Mouse (Mus musculus): ENCODE measurements around the gene Pgpep1l. TPM values are rescaled to one million over a fixed set of nuclear protein-coding genes. Genes with fewer than 3 reads are reported as not detected.
"Not testable (repeated sequence)": the region's sequence is repeated elsewhere in the genome, so short reads cannot be mapped to it uniquely, and the experiment has no call there.

The Pgpep1l gene
- polyA plus RNA-seq, 1 experiment from 2014 or later: not detected

DNA sequence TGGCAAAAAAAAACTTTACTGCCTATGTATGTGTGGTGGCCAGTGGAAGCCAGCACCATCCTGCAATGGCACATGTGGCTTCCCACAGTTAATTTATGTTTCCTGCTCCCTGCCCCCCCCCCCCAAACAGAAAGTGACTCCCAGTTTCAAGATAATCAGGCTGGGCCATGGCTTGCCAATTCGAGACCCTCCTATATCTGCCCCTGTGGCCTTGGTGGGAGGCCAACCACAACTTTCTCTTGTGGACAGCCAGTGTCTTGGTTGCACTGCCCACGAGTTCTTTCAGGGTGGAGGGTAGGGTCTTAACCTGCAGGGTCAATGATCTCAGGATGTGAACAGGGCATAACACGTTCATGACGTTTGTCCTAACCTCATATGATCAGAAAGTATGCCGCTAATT, 32.5 kb upstream of the Pgpep1l start:
- Histone ChIP-seq H3K4me2 (no peak overlapping the region), H3K27ac (no peak overlapping the region), H3K9me3 (no peaks in the 10 kb centered on the region), H3K9ac (replicated peaks) (no peak overlapping the region), H3K4me1 (replicated peaks) (peaks cover 19% of the 10 kb centered on the region), H3K4me3 (replicated peaks) (no peak overlapping the region), H3K27me3 (no peaks in the 10 kb centered on the region), H3K36me3 (no peaks in the 10 kb centered on the region)
- ATAC-seq (ENCODE audit: insufficient number of reproducible peaks, insufficient read depth, low FRiP score, low TSS enrichment, low read depth): no peak
- WGBS: 91% methylated on average over 5 of the region's 5 CpGs

GRCm38 (mm10) chr7:68293997-68294789, 30.2 kb upstream of the Pgpep1l start:
- peak overlapping the region; percentile 14 for H3K4me2 ChIP-seq

DNA sequence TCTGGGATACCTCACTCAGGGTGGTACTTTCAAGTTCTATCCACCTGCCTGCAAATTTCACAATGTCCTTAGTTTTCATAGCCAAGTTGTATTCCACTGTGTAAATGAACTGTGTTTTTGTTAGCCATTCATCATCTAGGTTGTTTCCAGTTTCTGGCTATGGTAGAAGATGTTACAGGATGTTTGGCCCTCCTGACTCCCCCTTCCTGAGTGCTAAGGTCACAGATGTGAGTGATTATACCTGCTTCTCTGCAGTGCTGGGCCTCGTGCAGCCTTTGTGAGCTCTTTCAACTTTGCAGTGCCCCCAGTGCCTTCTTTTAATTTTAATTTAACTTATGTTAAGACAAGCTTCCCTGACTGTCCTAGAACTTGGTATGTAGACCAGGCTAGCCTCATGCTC, 27.6 kb upstream of the Pgpep1l start:
- H3K9me3 ChIP-seq: no peaks in the 10 kb centered on the region
- no peaks in the 10 kb centered on the region for H3K27me3 ChIP-seq
- H3K4me3 ChIP-seq (replicated peaks): no peak overlapping the region
- no peaks in the 10 kb centered on the region for H3K36me3 ChIP-seq
- no peak overlapping the region for H3K9ac ChIP-seq (replicated peaks)
- H3K27ac ChIP-seq: no peak overlapping the region
- WGBS: 19% methylated on average over 1 of the region's 1 CpGs
- no peak overlapping the region for H3K4me2 ChIP-seq
- H3K4me1 ChIP-seq (replicated peaks): peaks cover 19% of the 10 kb centered on the region
- no peak for ATAC-seq (ENCODE audit: insufficient number of reproducible peaks, insufficient read depth, low FRiP score, low TSS enrichment, low read depth)

More at GRCm38 (mm10) chr7:68293997-68294789, 30.2 kb upstream of the Pgpep1l start:
- no peak overlapping the region for H3K9ac ChIP-seq (replicated peaks)
- WGBS: 32% methylated on average over 16 of the region's 16 CpGs
- peak; percentile 67; the same call in 1 of the 2 replicates for ATAC-seq (ENCODE audit: insufficient number of reproducible peaks, insufficient read depth, low FRiP score, low TSS enrichment, low read depth)
- no peaks in the 10 kb centered on the region for H3K9me3 ChIP-seq
- H3K27ac ChIP-seq: peak overlapping the region; percentile 86
- H3K36me3 ChIP-seq: no peaks in the 10 kb centered on the region
- no peak overlapping the region for H3K4me3 ChIP-seq (replicated peaks)
- no peaks in the 10 kb centered on the region for H3K27me3 ChIP-seq
- H3K4me1 ChIP-seq (replicated peaks): peaks cover 19% of the 10 kb centered on the region

DNA sequence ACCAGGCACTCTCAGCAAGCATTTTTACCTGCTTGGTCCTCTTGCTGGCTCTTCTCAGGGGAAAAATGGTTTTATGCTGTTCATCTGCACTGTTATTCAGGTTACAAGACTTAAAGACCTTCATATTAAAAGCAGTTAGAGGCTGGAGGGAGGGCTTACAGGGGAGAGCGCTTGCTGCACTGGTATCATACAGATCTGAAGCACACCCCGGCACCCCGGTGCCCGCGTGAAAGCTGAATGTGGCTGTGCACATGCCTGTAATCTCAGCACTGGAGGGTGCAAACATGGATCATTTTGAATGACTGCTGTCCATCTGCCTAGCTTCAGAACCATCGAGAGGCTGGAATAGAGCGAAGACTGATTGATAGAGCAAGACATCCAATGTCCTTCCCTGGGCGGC, 25.0 kb upstream of the Pgpep1l start:
- 90% methylated on average over 8 of the region's 8 CpGs for WGBS
- H3K27me3 ChIP-seq: no peaks in the 10 kb centered on the region
- H3K9me3 ChIP-seq: no peaks in the 10 kb centered on the region
- no peak overlapping the region for H3K27ac ChIP-seq
- no peak overlapping the region for H3K4me3 ChIP-seq (replicated peaks)
- no peaks in the 10 kb centered on the region for H3K36me3 ChIP-seq
- H3K4me1 ChIP-seq (replicated peaks): peaks cover 33% of the 10 kb centered on the region
- H3K4me2 ChIP-seq: no peak overlapping the region
- ATAC-seq (ENCODE audit: insufficient number of reproducible peaks, insufficient read depth, low FRiP score, low TSS enrichment, low read depth): no peak
- no peak overlapping the region for H3K9ac ChIP-seq (replicated peaks)

DNA sequence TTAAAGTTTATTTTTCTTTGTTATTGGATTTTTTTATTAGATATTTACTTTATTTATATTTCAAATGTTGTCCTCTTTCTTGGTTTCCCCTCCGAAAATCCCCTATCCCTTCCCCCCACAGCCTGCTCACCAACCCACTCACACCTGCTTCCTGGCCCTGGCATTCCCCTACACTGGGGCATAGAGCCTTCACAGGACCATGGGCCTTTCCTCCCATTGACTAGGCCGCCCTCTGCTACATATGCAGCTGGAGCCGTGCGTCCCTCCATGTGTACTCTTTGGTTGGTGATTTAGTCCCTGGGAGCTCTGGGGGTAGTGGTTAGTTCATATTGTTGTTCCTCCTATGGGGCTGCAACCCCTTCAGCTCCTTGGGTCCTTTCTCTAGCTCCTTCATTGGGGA, 24.0 kb upstream of the Pgpep1l start:
- H3K9ac ChIP-seq (replicated peaks); H3K36me3 ChIP-seq; H3K4me2 ChIP-seq; H3K9me3 ChIP-seq; ATAC-seq (ENCODE audit: insufficient number of reproducible peaks, insufficient read depth, low FRiP score, low TSS enrichment, low read depth); H3K27me3 ChIP-seq; H3K27ac ChIP-seq; H3K4me3 ChIP-seq (replicated peaks): not testable (repeated sequence)
- H3K4me1 ChIP-seq (replicated peaks): peaks cover 23% of the 10 kb centered on the region
- 82% methylated on average over 4 of the region's 4 CpGs for WGBS

GRCm38 (mm10) chr7:68287582-68287981, 23.5 kb upstream of the Pgpep1l start:
- ATAC-seq (ENCODE audit: insufficient number of reproducible peaks, insufficient read depth, low FRiP score, low TSS enrichment, low read depth): no peak

GRCm38 (mm10) chr7:68286526-68287481, 22.8 kb upstream of the Pgpep1l start:
- WGBS: 94% methylated on average over 24 of the region's 24 CpGs
- no peaks in the 10 kb centered on the region for H3K27me3 ChIP-seq
- H3K4me2 ChIP-seq: no peak overlapping the region
- no peak overlapping the region for H3K9ac ChIP-seq (replicated peaks)
- no peak for ATAC-seq (ENCODE audit: insufficient number of reproducible peaks, insufficient read depth, low FRiP score, low TSS enrichment, low read depth)
- H3K4me3 ChIP-seq (replicated peaks): no peak overlapping the region
- H3K4me1 ChIP-seq (replicated peaks): peaks cover 19% of the 10 kb centered on the region
- no peaks in the 10 kb centered on the region for H3K9me3 ChIP-seq
- no peaks in the 10 kb centered on the region for H3K36me3 ChIP-seq
- peak overlapping the region; percentile 66; the same call in 1 of the 2 replicates for H3K27ac ChIP-seq

More at GRCm38 (mm10) chr7:68287582-68287981, 23.5 kb upstream of the Pgpep1l start:
- H3K27ac ChIP-seq: no peak overlapping the region
- no peaks in the 10 kb centered on the region for H3K9me3 ChIP-seq
- no peak overlapping the region for H3K4me2 ChIP-seq
- no peaks in the 10 kb centered on the region for H3K27me3 ChIP-seq
- H3K9ac ChIP-seq (replicated peaks): no peak overlapping the region
- peaks cover 19% of the 10 kb centered on the region for H3K4me1 ChIP-seq (replicated peaks)
- 92% methylated on average over 2 of the region's 2 CpGs for WGBS
- no peaks in the 10 kb centered on the region for H3K36me3 ChIP-seq
- no peak overlapping the region for H3K4me3 ChIP-seq (replicated peaks)

DNA sequence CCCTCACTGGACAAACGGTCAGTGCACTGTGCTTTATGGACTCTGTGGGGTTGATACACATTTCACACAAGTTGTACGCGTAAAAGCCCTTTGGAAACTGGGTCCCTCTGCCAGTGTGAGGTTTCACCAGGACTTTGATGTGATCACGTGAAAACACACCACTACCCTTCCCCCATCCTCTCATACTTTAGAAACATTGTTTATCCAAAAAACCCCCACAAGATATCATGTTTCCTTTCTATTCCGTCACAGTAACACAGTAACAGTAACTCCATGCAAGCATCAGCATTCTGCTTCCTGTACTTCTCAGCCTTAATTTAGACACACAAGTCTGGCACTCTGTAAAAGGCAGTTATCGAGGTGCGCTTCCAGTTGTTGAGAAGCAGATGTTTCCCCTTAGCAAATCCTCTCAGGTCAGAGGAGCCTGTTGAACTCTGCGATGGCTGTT, 21.8 kb upstream of the Pgpep1l start:
- WGBS: 21% methylated on average over 8 of the region's 8 CpGs
- H3K27ac ChIP-seq: peak overlapping the region; percentile 66
- ATAC-seq (ENCODE audit: insufficient number of reproducible peaks, insufficient read depth, low FRiP score, low TSS enrichment, low read depth): peak; percentile 71; the same call in 1 of the 2 replicates

DNA sequence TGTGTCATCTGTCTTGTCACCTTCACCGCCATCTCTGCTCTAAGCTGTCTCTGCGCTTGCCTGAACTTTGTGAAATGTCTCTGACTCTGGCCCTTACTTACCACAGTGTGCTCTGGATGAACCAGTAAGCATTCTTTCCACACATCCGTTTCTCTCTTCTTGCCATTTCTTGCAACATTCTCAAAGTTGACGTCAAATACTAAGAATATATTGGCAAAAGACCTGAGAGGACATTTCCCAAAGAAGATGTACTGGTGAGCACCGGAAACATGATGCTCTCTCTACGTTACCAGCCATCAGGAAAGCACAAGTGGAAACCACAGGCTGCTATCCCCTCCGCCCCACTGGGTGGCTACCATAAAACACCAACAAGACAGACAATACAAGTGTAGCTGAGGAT, 19.7 kb upstream of the Pgpep1l start:
- ATAC-seq (ENCODE audit: insufficient number of reproducible peaks, insufficient read depth, low FRiP score, low TSS enrichment, low read depth): no peak

More for the DNA sequence above, 21.8 kb upstream of the Pgpep1l start:
- Histone ChIP-seq H3K4me2 (no peak overlapping the region), H3K36me3 (no peaks in the 10 kb centered on the region), H3K27me3 (no peaks in the 10 kb centered on the region), H3K4me1 (replicated peaks) (peaks cover 19% of the 10 kb centered on the region), H3K9ac (replicated peaks) (no peak overlapping the region), H3K4me3 (replicated peaks) (no peak overlapping the region), H3K9me3 (no peaks in the 10 kb centered on the region)

DNA sequence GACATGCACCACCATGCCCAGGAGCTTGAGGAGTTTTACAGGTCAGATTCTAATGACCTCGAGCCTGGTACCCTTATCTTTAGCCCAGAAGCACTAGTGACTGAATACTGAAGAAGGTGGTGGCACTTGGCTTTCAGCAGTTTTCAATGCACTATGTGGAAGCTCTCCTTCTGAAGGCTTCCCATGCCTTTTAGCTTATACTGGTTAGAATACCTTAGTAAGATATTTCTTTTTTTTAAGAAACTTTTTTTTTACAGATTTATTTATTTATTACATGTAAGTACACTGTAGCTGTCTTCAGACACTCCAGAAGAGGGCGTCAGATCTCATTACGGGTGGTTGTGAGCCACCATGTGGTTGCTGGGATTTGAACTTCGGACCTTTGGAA, 19.1 kb upstream of the Pgpep1l start:
- not testable (repeated sequence) for H3K36me3 ChIP-seq; H3K27ac ChIP-seq; H3K27me3 ChIP-seq; H3K9me3 ChIP-seq; H3K4me2 ChIP-seq; H3K4me3 ChIP-seq (replicated peaks); ATAC-seq (ENCODE audit: insufficient number of reproducible peaks, insufficient read depth, low FRiP score, low TSS enrichment, low read depth); H3K9ac ChIP-seq (replicated peaks)
- WGBS: 82% methylated on average over 4 of the region's 4 CpGs
- H3K4me1 ChIP-seq (replicated peaks): peaks cover 38% of the 10 kb centered on the region

More for the DNA sequence above, 19.7 kb upstream of the Pgpep1l start:
- H3K9me3 ChIP-seq: no peaks in the 10 kb centered on the region
- H3K4me3 ChIP-seq (replicated peaks): no peak overlapping the region
- no peaks in the 10 kb centered on the region for H3K36me3 ChIP-seq
- H3K4me2 ChIP-seq: no peak overlapping the region
- H3K27me3 ChIP-seq: no peaks in the 10 kb centered on the region
- no peak overlapping the region for H3K27ac ChIP-seq
- no peak overlapping the region for H3K9ac ChIP-seq (replicated peaks)
- H3K4me1 ChIP-seq (replicated peaks): peaks cover 32% of the 10 kb centered on the region
- WGBS: 87% methylated on average over 7 of the region's 7 CpGs

Data from limb, embryonic 12.5 days (tissue).